Mouse (Mus musculus): ENCODE measurements around the gene Bptf.
"Not testable (repeated sequence)": the region's sequence is repeated elsewhere in the genome, so short reads cannot be mapped to it uniquely, and the experiment has no call there.

Bptf gene

DNA sequence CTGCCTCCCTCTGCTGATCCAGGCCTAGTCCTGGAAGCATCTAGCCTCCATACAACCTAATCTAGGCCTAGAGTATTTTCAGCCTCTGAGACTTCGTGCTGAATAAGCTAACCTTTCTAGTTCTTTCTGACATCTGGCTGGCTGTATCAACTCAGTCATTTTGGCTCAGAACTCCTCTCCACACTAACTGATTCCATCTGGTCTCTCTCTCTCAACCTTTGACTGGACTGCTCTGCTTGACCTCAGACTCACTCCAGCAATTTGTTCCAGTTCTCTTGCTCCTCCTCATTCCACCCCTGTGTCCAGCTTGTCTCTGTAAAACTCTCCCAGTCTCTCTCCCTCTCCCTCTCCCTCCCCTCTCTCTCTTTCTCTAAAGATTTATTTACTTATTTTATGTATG is 115.0 kb downstream of the Bptf start:
- no peak for DNase-seq

DNA sequence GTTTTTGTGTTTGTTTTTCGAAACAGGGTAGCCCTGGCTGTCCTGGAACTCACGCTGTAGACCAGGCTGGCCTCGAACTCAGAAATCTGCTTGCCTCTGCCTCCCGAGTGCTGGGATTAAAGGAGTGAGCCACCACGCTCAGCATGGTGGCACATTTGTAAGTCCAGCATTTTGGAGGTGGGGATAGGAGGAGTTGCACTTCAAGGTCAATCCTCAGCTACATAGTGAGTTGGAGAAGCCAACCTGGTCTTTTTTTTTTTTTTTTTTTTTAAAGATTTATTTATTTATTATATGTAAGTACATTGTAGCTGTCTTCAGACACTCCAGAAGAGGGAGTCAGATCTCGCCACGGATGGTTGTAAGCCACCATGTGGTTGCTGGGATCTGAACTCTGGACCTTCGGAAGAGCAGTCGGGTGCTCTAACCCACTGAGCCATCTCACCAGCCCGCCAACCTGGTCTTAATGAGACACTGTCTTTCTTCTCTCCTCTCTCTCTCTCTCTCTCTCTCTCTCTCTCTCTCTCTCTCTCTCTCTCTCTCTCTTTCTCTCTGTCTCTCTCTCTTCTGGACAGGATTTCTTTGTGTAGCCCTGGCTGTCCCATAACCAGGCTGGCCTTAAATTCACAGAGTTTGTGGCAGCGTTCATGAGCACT is 116.3 kb downstream of the Bptf start:
- DNase-seq, result not testable (repeated sequence)

DNA sequence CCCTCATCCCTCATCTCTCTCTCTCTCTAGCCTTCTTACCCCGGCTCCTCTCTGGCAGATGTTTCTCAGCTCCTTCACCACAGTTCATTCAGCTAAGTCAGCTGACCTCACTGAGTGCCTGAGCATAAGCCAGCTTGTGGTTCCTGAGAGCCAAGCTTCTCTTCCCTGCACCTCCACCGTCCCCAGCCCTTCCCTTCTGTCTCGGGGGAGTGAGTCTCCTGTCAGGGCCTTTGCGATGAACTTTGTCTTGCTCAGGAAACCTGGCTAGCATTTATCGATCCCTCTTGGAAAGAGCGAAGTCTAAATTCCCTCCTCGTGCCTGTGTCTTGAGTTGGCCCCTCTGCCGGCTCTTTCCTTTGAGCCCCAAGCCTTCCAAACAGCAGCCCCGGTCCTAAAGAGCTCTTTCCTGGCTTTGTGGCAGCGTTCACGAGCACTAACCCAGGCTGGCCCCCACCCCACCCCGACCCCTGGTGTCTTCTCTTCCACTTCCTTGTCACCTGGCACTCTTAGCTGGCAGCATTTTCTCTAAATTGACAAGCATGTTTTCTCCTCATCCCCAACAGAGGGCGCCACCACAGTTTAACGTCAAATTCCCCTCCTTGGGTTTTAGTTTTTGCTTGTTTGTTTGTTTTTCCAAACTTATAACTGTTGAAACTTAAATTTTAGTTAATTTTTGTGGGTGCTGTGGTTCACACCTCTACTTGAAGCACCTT is 117.2 kb downstream of the Bptf start:
- DNase-seq, result no peak

DNA sequence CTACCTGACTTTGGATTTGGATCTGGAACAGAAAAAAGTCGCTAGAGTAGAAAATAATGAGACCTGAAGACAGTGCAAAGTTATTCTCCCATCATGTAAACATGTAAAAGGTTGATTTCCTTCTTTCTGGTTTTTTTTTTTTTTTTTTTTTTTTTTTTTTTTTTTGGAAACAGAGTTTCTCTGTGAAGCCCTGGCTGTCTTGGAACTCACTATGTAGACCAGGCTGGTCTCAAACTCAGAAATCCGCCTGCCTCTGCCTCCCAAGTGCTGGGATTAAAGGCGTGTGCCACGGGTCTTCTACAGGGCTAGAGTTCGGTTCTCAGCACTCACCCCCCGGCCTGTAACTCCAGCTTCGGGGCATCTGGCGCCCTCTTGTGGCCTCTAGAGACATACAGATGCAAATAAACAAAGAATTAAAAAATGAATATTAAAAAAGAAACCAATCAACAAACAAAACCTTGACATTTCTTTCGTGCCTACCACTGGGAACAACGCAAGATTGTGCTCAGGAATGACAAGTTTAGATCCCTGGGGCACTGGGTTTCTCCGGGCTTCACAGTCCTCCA is 117.8 kb downstream of the Bptf start:
- DNase-seq, result no peak

DNA sequence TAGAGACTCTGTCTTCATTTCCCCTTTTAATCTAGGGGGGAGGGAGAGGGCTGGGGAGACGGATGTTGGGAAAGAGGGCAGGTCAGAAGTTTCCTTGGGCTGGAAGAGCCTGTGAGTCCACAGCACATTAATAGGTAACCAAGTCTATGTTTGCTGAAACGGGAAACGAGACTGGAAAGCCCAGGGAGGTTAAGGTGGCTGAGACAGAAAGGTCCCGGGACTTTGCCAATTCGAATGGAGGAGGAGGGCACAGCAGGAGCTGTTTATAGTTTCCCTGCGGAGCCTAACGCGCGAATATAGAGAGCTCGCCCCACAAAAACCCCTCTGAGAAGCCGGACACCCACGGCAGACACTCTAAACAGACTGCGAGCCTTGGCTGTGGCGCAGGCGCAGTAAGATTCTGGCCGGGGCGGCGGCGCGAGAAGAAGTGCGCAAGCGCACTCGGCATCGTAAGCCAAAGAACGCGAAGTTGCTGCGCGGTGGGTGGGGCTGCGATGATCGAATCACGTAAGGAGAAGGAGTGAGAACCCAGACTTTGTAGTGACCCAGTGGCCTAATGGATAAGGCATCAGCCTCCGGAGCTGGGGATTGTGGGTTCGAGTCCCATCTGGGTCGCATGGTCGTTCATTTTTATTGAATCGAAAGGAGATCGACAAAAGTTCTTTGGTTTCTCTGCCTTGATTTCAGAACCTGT is 119.5 kb downstream of the Bptf start:
- peak; percentile 99 for DNase-seq

DNA sequence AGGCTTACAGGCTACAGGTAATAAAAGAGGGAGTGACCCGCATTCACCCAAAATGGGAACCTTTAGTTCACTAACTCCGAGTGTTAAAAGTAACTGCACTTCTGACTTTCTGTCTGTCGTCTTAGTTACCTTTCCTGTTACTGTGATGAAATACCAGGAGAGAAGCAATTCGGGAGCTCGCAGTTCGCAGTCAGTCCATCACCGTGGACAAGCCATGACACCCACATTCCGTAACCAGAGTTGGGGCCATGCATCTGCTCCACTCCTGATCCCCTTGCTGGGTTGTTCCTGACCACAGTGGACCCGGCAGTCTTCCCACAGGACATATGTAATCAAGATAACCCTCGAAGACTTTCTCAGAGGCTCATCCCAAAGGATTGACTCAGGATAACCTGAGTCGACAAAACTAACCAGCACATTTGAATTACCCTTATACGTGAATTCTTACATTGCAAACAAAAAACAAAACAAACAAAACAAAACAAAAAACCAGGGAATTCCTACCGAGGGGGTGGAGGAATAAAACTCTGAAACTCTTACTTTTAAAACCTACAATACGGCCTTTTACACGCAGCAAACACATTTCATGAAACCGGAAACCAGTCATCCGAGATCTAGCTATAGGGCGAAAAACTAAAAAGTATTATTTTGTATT is 120.1 kb downstream of the Bptf start:
- no peak for DNase-seq

DNA sequence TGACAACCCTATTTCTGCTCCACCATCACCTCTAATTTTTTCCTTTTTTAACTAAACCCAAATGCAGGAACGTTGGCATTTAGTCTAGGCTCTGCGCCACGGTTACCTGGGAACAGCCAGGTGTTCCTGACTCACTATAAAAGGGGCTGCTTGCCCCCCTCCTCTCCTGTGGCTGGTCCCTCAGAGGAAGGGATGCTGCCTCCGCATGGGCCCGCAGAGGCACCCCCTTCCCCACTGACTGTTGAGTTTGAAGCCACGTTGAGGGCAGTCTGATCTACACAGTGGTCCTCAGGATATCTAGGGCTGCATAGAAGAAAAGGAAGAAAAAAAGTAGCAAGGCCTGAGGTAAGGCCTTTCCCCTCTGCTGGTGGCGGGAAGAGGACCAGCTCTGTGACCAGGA is 120.8 kb downstream of the Bptf start:
- no peak for DNase-seq

DNA sequence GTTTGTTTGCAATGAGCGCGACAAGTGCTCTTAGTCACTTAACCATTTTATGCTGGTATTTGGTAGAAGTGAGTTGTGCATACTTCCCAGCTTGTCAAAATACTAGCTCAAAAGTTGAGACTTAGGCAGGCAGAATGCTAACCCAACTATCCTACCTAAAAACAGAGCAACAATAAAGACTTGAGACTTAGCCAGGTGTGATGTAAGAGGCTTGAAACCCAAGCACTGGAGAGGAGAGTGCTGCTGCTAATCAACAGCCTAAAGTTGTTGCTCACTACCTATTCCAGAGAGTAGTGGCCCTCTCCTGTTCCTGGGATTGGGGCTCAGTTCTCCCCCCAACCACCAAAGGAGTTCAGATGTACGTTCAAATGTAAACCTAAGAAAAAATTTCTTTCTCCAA is 121.5 kb downstream of the Bptf start:
- no peak for DNase-seq

DNA sequence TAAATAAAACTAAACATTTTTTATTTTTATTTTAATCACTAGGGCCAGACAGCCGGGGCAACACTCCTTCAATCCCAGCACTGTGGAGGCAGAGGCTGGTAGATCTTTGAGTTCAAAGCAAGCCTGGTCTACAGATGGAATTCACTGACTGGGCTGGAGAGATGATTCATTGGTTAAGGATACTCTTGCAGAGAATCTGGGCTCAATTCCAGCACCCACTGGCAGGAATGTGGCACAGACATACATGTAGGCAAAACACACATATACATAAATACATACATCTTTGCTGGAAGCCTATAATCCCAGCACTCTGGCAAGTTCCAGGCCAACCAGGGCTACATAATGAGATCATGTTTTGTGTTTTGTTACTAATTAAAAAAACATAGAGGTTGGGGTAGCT is 126.4 kb downstream of the Bptf start:
- no peak for DNase-seq

DNA sequence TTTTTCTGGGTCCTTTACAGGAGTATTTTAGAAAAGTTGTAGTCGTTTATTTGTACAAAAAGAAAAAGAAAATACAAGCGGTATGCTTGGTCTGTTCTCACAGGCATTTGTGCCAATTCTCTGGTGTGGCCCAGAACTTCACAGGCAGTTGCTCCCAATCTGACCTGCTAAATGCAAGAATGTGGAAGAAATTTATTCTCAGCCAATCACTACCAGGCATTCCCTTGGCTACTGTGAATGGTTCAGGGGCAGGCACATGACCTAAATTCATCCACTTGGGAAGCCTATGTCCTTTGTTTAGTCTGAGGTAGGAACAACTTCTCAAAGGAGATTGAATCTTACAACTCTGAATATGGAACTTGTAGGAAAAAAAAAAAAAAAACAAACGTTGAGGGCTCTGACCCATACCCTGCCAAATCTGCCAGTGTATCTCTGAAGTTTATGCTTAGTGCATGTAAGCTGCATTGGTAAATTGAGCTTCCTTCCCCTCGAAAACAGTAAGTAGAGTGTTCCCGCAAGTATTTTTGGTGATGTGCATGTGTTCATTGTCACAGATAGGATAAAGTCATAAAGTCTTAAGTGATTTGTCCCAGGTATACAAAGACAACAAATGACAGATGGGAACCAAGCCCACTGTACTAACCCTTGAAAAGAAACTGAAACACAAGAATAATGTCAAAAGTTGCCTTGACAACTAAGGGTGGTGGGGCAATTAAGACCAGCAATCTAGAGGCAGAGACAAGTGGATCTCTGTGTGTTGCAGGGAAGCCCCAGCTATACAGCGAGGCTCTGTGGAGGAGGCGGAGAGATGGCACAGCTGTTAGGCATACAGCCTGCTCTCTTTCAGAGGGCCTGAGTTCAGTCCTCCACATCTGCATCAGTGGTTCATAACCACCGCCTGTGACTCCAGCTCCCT is 129.9 kb downstream of the Bptf start:
- DNase-seq, result no peak

DNA sequence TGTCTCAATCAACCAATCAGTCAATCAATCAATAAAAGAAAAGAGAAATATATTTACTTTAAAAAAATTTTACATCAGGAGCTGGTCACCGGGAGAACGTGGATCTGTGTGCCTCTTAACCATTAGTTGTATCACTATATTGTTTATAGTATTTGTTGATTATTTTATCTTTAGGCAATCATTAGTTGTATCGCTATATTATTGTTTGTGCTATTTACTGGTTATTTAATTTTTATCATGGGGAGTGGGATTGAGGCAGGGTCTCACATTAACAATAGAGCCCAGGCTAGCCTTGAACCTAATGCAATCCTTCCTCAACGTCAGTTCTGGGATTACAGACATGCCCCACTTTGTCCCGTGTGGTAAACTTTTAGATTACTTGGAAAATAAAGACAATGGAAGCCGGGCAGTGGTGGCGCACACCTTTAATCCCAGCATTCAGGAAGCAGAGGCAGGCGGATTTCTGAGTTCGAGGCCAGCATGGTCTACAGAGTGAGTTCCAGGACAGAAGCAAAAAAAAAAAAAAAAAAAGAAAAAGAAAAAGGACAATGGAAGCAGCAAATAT is 131.9 kb downstream of the Bptf start:
- DNase-seq, result no peak

DNA sequence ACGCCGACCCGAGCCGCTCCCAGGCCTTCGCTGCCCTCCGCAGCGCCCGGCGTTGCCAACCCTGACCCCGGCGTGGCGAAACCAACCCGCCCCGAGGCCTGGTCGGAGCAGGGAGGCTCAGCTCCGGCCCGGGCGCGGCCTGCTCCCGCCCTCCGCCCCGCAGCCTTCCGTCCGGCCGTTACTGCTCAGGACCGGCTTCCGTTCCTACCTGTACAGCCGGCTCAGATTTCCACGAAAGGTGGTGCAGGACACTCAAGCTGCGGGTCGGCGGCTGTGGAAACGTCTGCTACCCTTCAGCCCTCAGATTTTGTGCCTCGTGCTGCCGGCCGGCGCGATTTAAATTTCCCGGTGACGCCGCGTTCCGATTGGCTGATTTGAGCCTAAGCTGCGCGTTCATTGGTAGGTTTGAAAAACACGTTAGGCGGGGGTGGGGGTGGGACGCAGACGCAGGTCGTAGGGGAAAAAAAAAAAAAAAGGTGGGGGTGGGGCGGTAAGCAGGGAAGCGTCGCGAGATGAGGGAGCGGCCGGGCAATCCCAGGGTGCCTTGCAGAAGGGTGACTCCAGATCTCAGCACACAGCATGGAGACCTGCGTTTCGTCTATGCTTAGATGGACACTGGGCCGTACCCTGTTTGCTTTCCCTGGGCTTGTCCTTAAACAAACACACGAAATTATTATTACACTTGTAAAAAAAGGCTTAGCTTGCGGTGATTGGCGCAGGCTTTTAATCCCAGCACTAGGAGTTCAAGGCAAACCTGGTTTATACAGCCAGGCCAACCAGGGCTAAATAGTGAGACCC is 132.6 kb downstream of the Bptf start, which contains the start of gene Kpna2:
TSS of gene Kpna2 (minus strand) at position 391 of the 798 bp plus-strand sequence.
- DNase-seq, result peak; percentile 87

DNA sequence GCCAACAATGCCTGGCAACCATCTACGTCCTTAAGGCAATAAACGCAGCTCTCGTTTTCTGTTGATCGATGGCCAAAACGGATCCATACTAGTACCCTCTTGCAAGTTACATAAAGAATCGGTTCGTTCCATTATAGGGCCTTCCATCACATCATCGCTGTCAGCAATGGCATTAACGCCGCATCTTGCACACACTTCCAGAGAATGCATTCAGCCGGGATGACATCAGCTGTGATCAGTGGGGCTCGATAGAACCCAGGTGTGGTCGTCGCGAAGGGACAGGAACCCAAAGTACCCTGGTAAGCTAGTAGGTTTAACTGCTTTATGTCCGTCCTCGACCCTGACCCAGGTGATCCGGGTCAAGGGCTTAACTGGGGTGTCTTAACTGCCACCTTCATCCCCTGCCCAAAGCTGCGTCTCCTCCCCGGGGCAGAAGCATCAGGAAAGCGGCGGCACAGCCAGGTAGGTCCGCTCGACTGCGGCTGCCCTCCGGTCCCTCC is 133.2 kb downstream of the Bptf start:
- peak; percentile 19 for DNase-seq

DNA sequence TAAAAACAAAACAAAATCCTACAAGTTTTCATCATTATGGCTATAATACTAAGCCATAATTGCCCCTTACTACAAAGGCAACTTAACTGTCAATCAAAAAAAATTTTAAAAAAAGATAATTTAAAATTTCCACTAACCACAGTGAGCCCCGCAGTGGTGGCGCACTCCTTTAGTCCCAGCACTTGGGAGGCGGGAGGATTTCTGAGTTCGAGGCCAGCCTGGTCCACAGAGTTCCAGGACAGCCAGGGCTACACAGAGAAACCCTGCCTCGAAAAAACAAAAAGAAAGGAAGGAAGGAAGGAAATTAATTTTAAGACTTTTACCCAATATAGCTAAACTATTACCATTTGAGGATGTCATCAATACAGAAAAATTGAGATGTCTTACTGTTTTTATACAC is 134.0 kb downstream of the Bptf start:
- DNase-seq, result no peak

DNA sequence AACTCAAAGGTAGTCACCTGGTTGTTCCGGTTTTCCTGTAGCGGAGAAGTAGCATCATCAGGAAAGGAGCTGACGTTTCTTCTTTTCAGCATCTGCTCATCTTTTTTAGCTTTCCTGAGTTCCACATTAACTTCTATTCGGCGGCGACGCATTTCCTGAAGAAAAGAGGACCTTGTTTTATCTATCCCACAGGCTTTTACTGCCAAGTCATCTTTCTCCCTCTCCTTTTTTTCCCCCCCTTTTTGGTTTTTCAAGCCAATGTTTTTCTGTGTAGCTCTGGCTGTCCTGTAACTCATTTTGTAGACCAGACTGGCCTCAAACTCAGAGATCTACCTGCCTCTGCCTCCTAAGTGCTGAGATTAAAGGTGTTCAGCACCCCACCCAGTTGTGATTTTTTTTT is 135.4 kb downstream of the Bptf start:
- DNase-seq, result not testable (repeated sequence)

DNA sequence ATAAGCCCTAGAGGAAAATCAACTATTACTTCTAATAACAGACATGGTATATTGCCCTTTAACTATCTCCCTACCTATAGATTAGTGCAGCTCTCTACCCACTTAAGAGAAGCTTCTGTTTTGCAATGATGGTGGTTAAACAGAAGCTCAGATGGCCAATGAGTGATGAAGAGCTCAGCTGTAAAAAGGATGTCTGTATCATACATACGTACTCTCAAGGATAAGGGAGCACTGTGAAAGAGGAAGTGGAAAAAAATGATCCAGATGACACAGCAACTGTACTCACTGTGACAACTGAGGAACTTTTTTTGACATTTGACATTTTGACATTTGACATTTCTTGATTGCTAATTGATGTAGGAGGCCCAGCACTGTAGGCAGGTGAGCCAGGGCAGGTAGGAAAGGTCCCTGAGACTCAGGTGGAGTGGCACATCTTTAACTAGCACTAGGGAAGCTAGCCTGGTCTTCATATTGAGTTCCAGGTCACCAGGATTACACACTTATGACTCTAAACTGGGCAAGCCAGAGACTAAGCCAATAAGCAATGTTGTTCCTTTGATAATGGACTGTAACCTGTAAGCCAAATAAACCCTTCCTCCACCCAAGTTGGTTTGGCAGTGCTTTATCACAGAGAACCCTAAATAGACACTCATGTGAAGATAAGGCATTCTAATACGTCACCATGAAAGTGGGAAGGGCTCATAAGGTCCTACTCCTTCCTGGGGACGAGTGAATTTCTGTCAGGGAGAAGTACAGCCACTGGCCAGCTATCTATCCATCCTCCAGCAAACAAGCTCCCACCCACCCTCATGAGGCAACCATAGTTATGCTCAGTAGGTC is 137.5 kb downstream of the Bptf start:
- no peak for DNase-seq

DNA sequence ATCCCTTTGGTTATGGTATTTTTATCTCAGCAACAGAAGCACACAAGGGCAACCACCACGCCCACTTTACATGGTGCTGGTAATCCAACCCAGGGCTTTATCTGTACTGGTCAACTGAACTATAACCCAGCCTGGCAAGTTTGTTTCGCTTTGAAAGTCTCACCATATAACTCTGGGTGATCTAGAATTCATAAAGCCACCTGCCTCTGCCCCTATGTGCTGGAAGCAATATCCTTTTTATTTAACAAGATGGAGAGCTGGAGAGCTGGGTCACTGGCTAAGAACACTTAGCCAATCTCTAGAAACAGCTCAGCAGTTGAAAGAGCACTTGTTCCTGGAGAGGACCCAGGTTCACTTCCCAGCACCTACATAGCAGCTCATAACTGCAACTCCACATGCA is 144.5 kb downstream of the Bptf start:
- DNase-seq, result no peak

DNA sequence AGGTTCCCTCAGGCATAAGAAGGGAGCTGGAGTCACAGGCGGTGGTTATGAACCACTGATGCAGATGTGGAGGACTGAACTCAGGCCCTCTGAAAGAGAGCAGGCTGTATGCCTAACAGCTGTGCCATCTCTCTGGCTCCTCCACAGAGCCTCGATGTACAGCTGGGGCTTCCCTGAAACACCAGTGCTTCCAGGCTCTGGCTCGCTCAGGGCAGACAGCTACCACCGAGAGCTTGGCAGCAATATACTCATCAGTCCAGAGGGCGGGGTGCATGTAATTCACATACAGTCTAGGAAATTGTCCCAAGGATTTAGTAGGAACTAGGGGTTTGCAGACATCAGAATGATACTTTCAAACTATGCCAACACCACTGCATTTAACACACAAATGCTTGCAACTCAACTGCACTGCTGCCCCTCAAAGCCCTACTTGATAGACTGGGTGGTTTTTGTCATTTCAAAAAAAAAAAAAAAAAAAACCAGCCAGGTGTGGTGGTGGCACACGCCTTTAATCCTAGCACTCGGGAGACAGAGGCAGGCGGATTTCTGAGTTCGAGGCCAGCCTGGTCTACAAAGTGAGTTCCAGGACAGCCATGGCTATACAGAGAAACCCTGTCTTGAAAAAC is 145.8 kb downstream of the Bptf start:
- not testable (repeated sequence) for DNase-seq

Data from right cerebral cortex, postnatal 25 days (tissue).